Mouse (Mus musculus) c-Kit-positive CD71-negative TER-119-negative erythroid progenitor cells, embryonic 14.5 days (primary cell): ENCODE data around the gene Nrxn3.

Experiments
- DNase-seq: peaks from one replicate; pipeline ENCODE4 v3.0.0-alpha.2; 2013; ENCODE audit warnings: low read depth

Gene Nrxn3

GRCm38 (mm10) chr12:89530679-89531350 is 808.1 kb downstream of the Nrxn3 start:
- no peak for DNase-seq

GRCm38 (mm10) chr12:89551291-89551690 is 828.6 kb downstream of the Nrxn3 start:
- no peak for DNase-seq

GRCm38 (mm10) chr12:89553223-89553880 is 830.7 kb downstream of the Nrxn3 start:
- no peak for DNase-seq

GRCm38 (mm10) chr12:89554171-89554570 is 831.5 kb downstream of the Nrxn3 start:
- DNase-seq, result no peak

GRCm38 (mm10) chr12:89554740-89555430 is 832.2 kb downstream of the Nrxn3 start:
- DNase-seq, result no peak

- no peak for DNase-seq
Measured at GRCm38 (mm10) chr12:89558921-89559320, 836.2 kb downstream of the Nrxn3 start.

DNA sequence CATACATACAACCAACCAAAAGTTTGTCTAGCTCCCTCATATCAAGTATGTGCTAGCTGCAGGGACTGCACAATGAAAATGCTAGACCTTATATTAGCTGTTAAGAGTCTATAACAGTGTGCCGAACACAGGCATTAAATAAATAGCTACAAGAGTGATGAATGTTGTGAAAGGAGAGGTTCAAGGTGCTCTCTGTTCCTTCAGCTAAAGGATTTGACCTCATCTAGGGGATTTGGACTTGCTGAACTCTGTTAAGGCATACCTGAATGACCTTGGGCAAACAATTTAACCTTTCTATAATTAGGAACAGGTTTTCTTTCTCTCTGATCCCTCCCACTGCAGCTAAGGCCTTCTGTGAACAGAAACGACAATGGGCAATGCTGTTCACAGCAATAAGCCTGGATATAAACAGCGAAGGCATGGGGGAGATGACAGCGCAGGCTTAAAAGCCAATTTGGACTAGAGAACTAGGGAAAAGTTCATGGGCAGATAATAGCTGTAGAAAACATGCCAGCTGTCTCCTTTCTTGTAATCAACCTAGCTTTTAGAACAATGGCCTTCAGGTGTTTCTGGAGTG is 839.4 kb downstream of the Nrxn3 start:
- DNase-seq, result no peak

GRCm38 (mm10) chr12:89568723-89569377 is 846.2 kb downstream of the Nrxn3 start:
- DNase-seq, result no peak

DNA sequence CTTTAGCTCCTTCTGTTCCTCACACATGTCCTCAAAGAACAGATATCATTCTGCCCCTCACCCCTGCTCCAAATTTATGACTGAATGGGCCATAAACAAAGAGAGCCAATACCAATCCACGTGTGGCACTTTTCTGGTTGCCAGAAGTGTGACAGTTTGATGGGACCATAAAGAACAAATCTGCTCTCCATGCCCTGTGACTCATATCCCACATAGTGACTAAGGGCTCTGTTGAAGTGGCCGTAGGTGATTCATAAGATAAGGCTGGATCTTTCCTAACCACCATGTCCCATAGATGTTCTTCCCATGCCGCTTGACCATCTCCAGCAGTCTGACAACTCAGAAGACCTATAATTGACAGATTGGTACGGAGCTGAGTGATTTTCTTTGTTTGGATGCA is 869.8 kb downstream of the Nrxn3 start:
- no peak for DNase-seq

GRCm38 (mm10) chr12:89613670-89614069 is 891.0 kb downstream of the Nrxn3 start:
- no peak for DNase-seq

DNA sequence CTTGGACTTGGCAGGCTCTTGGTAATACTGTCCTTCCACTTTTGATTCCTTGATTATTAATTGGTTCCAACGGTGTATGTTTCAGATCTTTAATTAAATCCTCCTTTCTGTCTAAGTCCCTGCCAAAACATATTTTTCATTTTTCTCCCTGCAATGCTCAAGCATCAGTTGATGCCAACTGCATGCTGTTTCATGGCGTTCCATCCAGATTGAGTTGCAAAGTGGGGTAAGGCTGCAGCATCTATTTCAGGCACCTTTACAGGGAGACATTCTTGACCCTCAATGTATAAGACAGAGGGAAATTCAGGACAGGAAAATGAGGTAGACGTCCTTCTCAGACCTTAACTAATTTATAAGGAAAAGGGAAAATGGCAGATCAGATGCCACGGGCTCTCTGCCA is 903.1 kb downstream of the Nrxn3 start:
- DNase-seq, result no peak

GRCm38 (mm10) chr12:89640046-89640445 is 917.4 kb downstream of the Nrxn3 start:
- no peak for DNase-seq

- DNase-seq, result no peak
Measured at GRCm38 (mm10) chr12:89641460-89641859, 918.8 kb downstream of the Nrxn3 start.

- no peak for DNase-seq
Measured at GRCm38 (mm10) chr12:89653211-89653610, 930.5 kb downstream of the Nrxn3 start.

DNA sequence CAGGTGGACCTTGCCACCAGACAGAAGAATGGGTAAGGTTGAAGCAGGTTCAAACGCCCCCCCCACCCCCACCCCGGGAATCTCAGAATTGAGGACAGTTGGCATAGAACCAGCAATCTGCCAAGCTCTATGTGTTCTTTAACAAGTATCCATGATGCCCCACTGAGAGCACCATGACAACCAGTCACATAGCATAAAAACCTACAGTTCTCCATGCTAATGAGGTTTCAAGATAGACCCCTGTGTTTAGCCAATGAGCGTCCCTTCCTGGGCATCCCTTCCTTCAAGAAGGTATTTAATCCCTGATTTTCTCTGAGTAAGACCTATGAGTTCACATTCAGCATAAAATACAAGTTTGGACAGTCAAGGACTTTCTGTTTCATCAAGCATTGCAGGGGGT is 938.5 kb downstream of the Nrxn3 start:
- DNase-seq, result no peak

GRCm38 (mm10) chr12:89668856-89669255 is 946.2 kb downstream of the Nrxn3 start:
- DNase-seq, result no peak

GRCm38 (mm10) chr12:89672819-89673218 is 950.1 kb downstream of the Nrxn3 start:
- DNase-seq, result no peak

- no peak for DNase-seq
Measured at GRCm38 (mm10) chr12:89685633-89686032, 963.0 kb downstream of the Nrxn3 start.

- DNase-seq, result no peak
Measured at GRCm38 (mm10) chr12:89689086-89689485, 966.4 kb downstream of the Nrxn3 start.

DNA sequence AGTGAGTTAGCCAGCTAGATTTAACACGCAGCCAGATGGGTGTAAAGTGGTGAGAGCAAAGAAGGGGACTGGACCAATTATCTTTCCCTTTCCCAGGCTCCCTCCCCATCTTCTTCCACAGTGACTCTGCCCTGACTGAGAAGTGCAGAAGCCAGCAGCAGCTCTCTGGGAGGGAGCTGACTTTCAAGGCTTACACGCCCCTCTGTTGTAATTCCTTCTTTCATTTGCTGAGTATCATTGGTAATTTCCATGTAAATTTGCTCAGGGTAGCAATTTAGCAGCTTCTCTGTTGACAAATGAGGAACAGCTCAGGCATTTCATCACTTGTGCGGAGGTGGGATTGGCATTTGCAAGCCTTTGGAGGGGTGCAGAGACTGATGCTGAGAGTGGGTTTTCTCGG is 976.8 kb downstream of the Nrxn3 start:
- no peak for DNase-seq

GRCm38 (mm10) chr12:89700937-89701458 is 978.3 kb downstream of the Nrxn3 start:
- DNase-seq, result no peak

GRCm38 (mm10) chr12:89702931-89703330 is 980.3 kb downstream of the Nrxn3 start:
- DNase-seq, result no peak
